Mouse (Mus musculus): ENCODE data around the gene Lrrc8d. TPM values are rescaled to one million over a fixed set of nuclear protein-coding genes. Genes with fewer than 3 reads are reported as not detected.
A peak's percentile ranks its signal among the peaks of the same experiment; 100 is the strongest.
"Not testable (repeated sequence)": the region's sequence is repeated elsewhere in the genome, so short reads cannot be mapped to it uniquely, and the experiment has no call there.

The Lrrc8d gene
- polyA plus RNA-seq, 1 experiment = 14.8 TPM

GRCm38 (mm10) chr5:105860461-105860835 is 160.7 kb downstream of the Lrrc8d start:
- Histone ChIP-seq H3K27ac (ENCODE audit: insufficient read depth, low read length) (no peak overlapping the region), H3K27me3 (ENCODE audit: control insufficient read depth, insufficient read depth, low read length) (no peaks in the 10 kb centered on the region), H3K4me1 (ENCODE audit: control insufficient read depth, insufficient read depth, low read length) (no peaks in the 10 kb centered on the region), H3K4me3 (replicated peaks; ENCODE audit: insufficient read depth, low read depth, low read length) (no peak overlapping the region)
- DNase-seq = no peak
- 90% methylated on average over 10 of the region's 10 CpGs for WGBS
- no peak for TF ChIP-seq POLR2A (IDR thresholded peaks at IDR 0.05; ENCODE audit: borderline replicate concordance, insufficient read depth, low read length)
- TF ChIP-seq CTCF (IDR thresholded peaks at IDR 0.05; ENCODE audit: borderline replicate concordance, insufficient read depth, low read depth, low read length) = no peak

- 96% methylated on average over 5 of the region's 5 CpGs for WGBS
- no peak overlapping the region for H3K27ac ChIP-seq (ENCODE audit: insufficient read depth, low read length)
- TF ChIP-seq POLR2A (IDR thresholded peaks at IDR 0.05; ENCODE audit: borderline replicate concordance, insufficient read depth, low read length) (no peak), CTCF (IDR thresholded peaks at IDR 0.05; ENCODE audit: borderline replicate concordance, insufficient read depth, low read depth, low read length) (no peak)
Measured at GRCm38 (mm10) chr5:105861616-105862015, 161.8 kb downstream of the Lrrc8d start.

GRCm38 (mm10) chr5:105865110-105865628 is 165.4 kb downstream of the Lrrc8d start:
- not testable (repeated sequence) for H3K4me1 ChIP-seq (ENCODE audit: control insufficient read depth, insufficient read depth, low read length); DNase-seq
- 45% methylated on average over 5 of the region's 5 CpGs for WGBS

More at GRCm38 (mm10) chr5:105861616-105862015, 161.8 kb downstream of the Lrrc8d start:
- DNase-seq = no peak
- H3K27me3 ChIP-seq (ENCODE audit: control insufficient read depth, insufficient read depth, low read length) = no peaks in the 10 kb centered on the region
- no peaks in the 10 kb centered on the region for H3K4me1 ChIP-seq (ENCODE audit: control insufficient read depth, insufficient read depth, low read length)
- H3K4me3 ChIP-seq (replicated peaks; ENCODE audit: insufficient read depth, low read depth, low read length) = no peak overlapping the region

GRCm38 (mm10) chr5:105867427-105867826 is 167.7 kb downstream of the Lrrc8d start:
- H3K27me3 ChIP-seq (ENCODE audit: control insufficient read depth, insufficient read depth, low read length) = no peaks in the 10 kb centered on the region
- H3K4me1 ChIP-seq (ENCODE audit: control insufficient read depth, insufficient read depth, low read length) = no peaks in the 10 kb centered on the region
- no peak for DNase-seq
- WGBS = 28% methylated on average over 4 of the region's 4 CpGs
- H3K4me3 ChIP-seq (replicated peaks; ENCODE audit: insufficient read depth, low read depth, low read length) = no peak overlapping the region
- no peak overlapping the region for H3K27ac ChIP-seq (ENCODE audit: insufficient read depth, low read length)
- TF ChIP-seq CTCF (IDR thresholded peaks at IDR 0.05; ENCODE audit: borderline replicate concordance, insufficient read depth, low read depth, low read length) (no peak), POLR2A (IDR thresholded peaks at IDR 0.05; ENCODE audit: borderline replicate concordance, insufficient read depth, low read length) (no peak)

More at GRCm38 (mm10) chr5:105865110-105865628, 165.4 kb downstream of the Lrrc8d start:
- not testable (repeated sequence) for H3K27ac ChIP-seq (ENCODE audit: insufficient read depth, low read length); H3K27me3 ChIP-seq (ENCODE audit: control insufficient read depth, insufficient read depth, low read length); H3K4me3 ChIP-seq (replicated peaks; ENCODE audit: insufficient read depth, low read depth, low read length)

GRCm38 (mm10) chr5:105867841-105868447 is 168.2 kb downstream of the Lrrc8d start:
- 40% methylated on average over 16 of the region's 16 CpGs for WGBS
- no peak for TF ChIP-seq CTCF (IDR thresholded peaks at IDR 0.05; ENCODE audit: borderline replicate concordance, insufficient read depth, low read depth, low read length)
- no peak for TF ChIP-seq POLR2A (IDR thresholded peaks at IDR 0.05; ENCODE audit: borderline replicate concordance, insufficient read depth, low read length)
- H3K27me3 ChIP-seq (ENCODE audit: control insufficient read depth, insufficient read depth, low read length) = no peaks in the 10 kb centered on the region

GRCm38 (mm10) chr5:105868593-105868992 is 168.8 kb downstream of the Lrrc8d start:
- no peak overlapping the region for H3K27ac ChIP-seq (ENCODE audit: insufficient read depth, low read length)
- TF ChIP-seq POLR2A (IDR thresholded peaks at IDR 0.05; ENCODE audit: borderline replicate concordance, insufficient read depth, low read length) (no peak), CTCF (IDR thresholded peaks at IDR 0.05; ENCODE audit: borderline replicate concordance, insufficient read depth, low read depth, low read length) (peak; percentile 97)
- peak; percentile 71 to 83 for DNase-seq
- 22% methylated on average over 3 of the region's 3 CpGs for WGBS
- no peaks in the 10 kb centered on the region for H3K27me3 ChIP-seq (ENCODE audit: control insufficient read depth, insufficient read depth, low read length)
- H3K4me1 ChIP-seq (ENCODE audit: control insufficient read depth, insufficient read depth, low read length) = no peaks in the 10 kb centered on the region
- H3K4me3 ChIP-seq (replicated peaks; ENCODE audit: insufficient read depth, low read depth, low read length) = no peak overlapping the region

More at GRCm38 (mm10) chr5:105867841-105868447, 168.2 kb downstream of the Lrrc8d start:
- Histone ChIP-seq H3K4me3 (replicated peaks; ENCODE audit: insufficient read depth, low read depth, low read length) (no peak overlapping the region), H3K4me1 (ENCODE audit: control insufficient read depth, insufficient read depth, low read length) (no peaks in the 10 kb centered on the region), H3K27ac (ENCODE audit: insufficient read depth, low read length) (no peak overlapping the region)
- peak in 1 of 2 experiments; percentile 19 for DNase-seq

- no peak overlapping the region for H3K4me3 ChIP-seq (replicated peaks; ENCODE audit: insufficient read depth, low read depth, low read length)
- H3K4me1 ChIP-seq (ENCODE audit: control insufficient read depth, insufficient read depth, low read length) = no peaks in the 10 kb centered on the region
- no peaks in the 10 kb centered on the region for H3K27me3 ChIP-seq (ENCODE audit: control insufficient read depth, insufficient read depth, low read length)
- TF ChIP-seq POLR2A (IDR thresholded peaks at IDR 0.05; ENCODE audit: borderline replicate concordance, insufficient read depth, low read length) = no peak
- TF ChIP-seq CTCF (IDR thresholded peaks at IDR 0.05; ENCODE audit: borderline replicate concordance, insufficient read depth, low read depth, low read length) = no peak
- DNase-seq = no peak
- WGBS = 86% methylated on average over 7 of the region's 7 CpGs
- H3K27ac ChIP-seq (ENCODE audit: insufficient read depth, low read length) = no peak overlapping the region
Measured at GRCm38 (mm10) chr5:105869739-105870138, 170.0 kb downstream of the Lrrc8d start.

GRCm38 (mm10) chr5:105871140-105871539 is 171.4 kb downstream of the Lrrc8d start:
- WGBS = 86% methylated on average over 3 of the region's 3 CpGs
- H3K27ac ChIP-seq (ENCODE audit: insufficient read depth, low read length) = no peak overlapping the region
- TF ChIP-seq CTCF (IDR thresholded peaks at IDR 0.05; ENCODE audit: borderline replicate concordance, insufficient read depth, low read depth, low read length) (no peak), POLR2A (IDR thresholded peaks at IDR 0.05; ENCODE audit: borderline replicate concordance, insufficient read depth, low read length) (no peak)
- no peaks in the 10 kb centered on the region for H3K4me1 ChIP-seq (ENCODE audit: control insufficient read depth, insufficient read depth, low read length)
- no peak overlapping the region for H3K4me3 ChIP-seq (replicated peaks; ENCODE audit: insufficient read depth, low read depth, low read length)
- H3K27me3 ChIP-seq (ENCODE audit: control insufficient read depth, insufficient read depth, low read length) = no peaks in the 10 kb centered on the region
- DNase-seq = no peak

Data from cerebellum, adult 2 months (tissue).